Mouse (Mus musculus) stomach, embryonic 16.5 days (tissue): ENCODE measurements at regions not wholly inside any gene's neighbourhood (a gene's known extent, or its start where the extent isn't known, plus 50 kb on each side); places are given as distances from the start of the nearest gene placed in this dataset.

Experiments used
- ATAC-seq: fragments of 200-750 bp; cut with Nextera tagmentation; 2 replicates; pipeline ENCODE4 v1.8.0; 2017; ENCODE audit warnings: moderate number of reproducible peaks, moderate TSS enrichment; ENCODE audit not compliant: insufficient read depth, low FRiP score
- H3K27ac ChIP-seq: fragments of 300-500 bp; sonication (generic); 2 replicates; pipeline ENCODE4 v1.5.1; 2014; ENCODE audit warnings: low read length
- H3K27me3 ChIP-seq: fragments of 300-500 bp; sonication (generic); 2 replicates; pipeline ENCODE4 v1.6.1; 2014; ENCODE audit warnings: low read length, control low read depth, mixed read lengths; ENCODE audit not compliant: control insufficient read depth, insufficient read depth
- H3K36me3 ChIP-seq: fragments of 300-500 bp; sonication (generic); 2 replicates; pipeline ENCODE4 v1.6.1; 2014; ENCODE audit warnings: low read length; ENCODE audit not compliant: control insufficient read depth, insufficient read depth
- H3K4me1 ChIP-seq: fragments of 300-500 bp; sonication (generic); 2 replicates; pipeline ENCODE4 v1.6.1; 2014; ENCODE audit warnings: low read length, control low read depth, mixed read lengths; ENCODE audit not compliant: control insufficient read depth, insufficient read depth
- H3K4me2 ChIP-seq: fragments of 300-500 bp; sonication (generic); 2 replicates; pipeline ENCODE4 v1.6.1; 2014; ENCODE audit warnings: low read depth, low read length, mixed read lengths
- H3K4me3 ChIP-seq: fragments of 300-500 bp; sonication (generic); replicated peaks from 2 replicates; pipeline ENCODE4 v1.5.1; 2014; ENCODE audit warnings: mild to moderate bottlenecking, low read length
- H3K9ac ChIP-seq: fragments of 300-500 bp; sonication (generic); 2 replicates; pipeline ENCODE4 v1.6.1; 2014; ENCODE audit warnings: low read length
- H3K9me3 ChIP-seq: fragments of 300-500 bp; sonication (generic); replicated peaks from 2 replicates; pipeline ENCODE4 v1.6.1; 2016; ENCODE audit warnings: low read length, control low read depth; ENCODE audit not compliant: control insufficient read depth
- WGBS: fragments of 180-500 bp; shearing (Covaris S2); extraction: QIAGEN DNeasy Blood & Tissue Kit; methylation state at CpG from one replicate; pipeline ENCODE4 v1.1.7; 2014; 5-methylcytosine and 5-hydroxymethylcytosine counted together

DNA sequence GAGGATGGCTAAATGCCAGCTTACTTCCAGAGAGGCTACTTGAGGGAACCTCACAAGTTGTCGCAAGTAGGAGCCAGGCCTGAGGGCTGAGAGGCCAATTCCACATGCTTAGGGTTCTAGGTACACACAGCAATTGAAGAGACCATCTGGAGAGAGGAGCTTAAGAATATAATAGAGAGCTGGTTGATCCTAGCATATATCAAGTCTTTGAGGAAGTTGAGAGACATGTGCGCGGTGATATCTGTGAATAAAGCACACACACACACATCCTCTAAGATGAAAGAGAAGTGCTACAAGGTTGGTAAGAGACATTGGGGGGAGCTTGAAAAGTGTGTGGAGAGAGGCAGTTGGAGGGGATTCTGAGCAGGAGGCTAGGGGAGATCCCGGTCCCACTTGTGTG, 189.5 kb downstream of the Zfp462 start:
- 83% methylated on average over 4 of the region's 4 CpGs for WGBS
- no peak for ATAC-seq
- no peaks in the 10 kb centered on the region for H3K36me3 ChIP-seq

GRCm38 (mm10) chr4:55134791-55135190, 189.9 kb downstream of the Zfp462 start:
- no peaks in the 10 kb centered on the region for H3K4me1 ChIP-seq
- no peaks in the 10 kb centered on the region for H3K27me3 ChIP-seq
- no peak for ATAC-seq
- 64% methylated on average over 4 of the region's 4 CpGs for WGBS
- no peak overlapping the region for H3K9ac ChIP-seq
- no peak overlapping the region for H3K4me3 ChIP-seq
- H3K36me3 ChIP-seq = no peaks in the 10 kb centered on the region
- H3K9me3 ChIP-seq = peaks cover 5% of the 10 kb centered on the region
- H3K4me2 ChIP-seq = no peak overlapping the region
- no peak overlapping the region for H3K27ac ChIP-seq

More for the DNA sequence above, 189.5 kb downstream of the Zfp462 start:
- H3K9ac ChIP-seq = no peak overlapping the region
- no peak overlapping the region for H3K4me3 ChIP-seq
- H3K4me2 ChIP-seq = no peak overlapping the region
- no peaks in the 10 kb centered on the region for H3K4me1 ChIP-seq
- no peaks in the 10 kb centered on the region for H3K27me3 ChIP-seq
- peaks cover 5% of the 10 kb centered on the region for H3K9me3 ChIP-seq
- no peak overlapping the region for H3K27ac ChIP-seq

DNA sequence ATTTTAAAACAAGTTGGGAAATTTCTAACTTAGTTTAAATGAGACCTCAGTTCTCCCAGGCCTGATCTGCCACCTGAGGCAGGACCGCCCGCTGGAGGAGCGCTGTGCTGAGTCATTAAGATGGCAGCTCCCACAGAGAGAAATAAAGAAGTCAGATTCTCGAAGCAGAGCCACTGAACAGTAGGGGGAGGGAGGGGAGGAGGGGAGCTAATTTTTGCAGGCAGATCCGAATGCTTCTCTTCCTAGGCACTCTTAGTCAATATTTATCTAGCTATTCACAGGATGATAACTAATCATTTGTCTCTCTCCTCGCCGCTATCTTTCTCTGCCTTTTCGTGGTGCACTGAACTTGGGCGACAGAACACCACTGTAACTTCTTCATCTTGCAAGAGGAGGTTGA, 191.4 kb downstream of the Zfp462 start:
- no peak overlapping the region for H3K9ac ChIP-seq
- no peaks in the 10 kb centered on the region for H3K36me3 ChIP-seq
- peaks cover 5% of the 10 kb centered on the region for H3K9me3 ChIP-seq
- H3K4me1 ChIP-seq = no peaks in the 10 kb centered on the region
- no peak overlapping the region for H3K27ac ChIP-seq
- no peak for ATAC-seq
- H3K4me2 ChIP-seq = no peak overlapping the region
- H3K4me3 ChIP-seq = no peak overlapping the region
- WGBS = 19% methylated on average over 9 of the region's 9 CpGs
- H3K27me3 ChIP-seq = no peaks in the 10 kb centered on the region

DNA sequence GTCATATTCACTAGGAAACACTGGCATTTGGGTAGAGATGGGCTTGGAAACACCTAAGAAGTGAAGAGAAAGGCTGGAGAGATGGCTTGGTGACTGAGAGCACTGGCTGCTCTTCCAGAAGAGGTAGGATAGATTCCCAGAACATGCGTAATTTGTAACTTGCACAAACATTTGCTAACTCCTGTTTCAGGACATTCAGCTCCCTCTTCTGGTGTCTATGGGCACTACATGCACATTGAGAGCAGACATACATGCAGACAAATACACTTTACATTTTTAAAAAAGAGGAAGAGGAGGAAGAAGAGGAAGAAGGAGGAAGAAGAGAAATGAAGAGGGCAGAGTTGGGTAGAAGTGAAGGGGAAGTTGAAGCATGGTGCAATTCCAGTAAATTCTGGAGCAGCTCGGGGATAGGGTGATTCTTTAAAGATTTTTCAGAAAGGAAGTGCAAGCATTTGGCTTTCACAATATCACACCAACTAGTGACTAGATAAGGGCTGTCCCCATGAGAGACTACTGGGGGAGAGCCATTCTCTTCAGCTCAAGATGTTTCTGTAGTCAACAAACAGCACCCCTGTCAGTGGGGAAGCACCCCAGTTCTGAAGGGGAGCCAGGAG, 193.0 kb downstream of the Zfp462 start:
- Histone ChIP-seq H3K27me3 (no peaks in the 10 kb centered on the region), H3K9me3 (peaks cover 5% of the 10 kb centered on the region), H3K27ac (no peak overlapping the region), H3K4me3 (no peak overlapping the region), H3K9ac (no peak overlapping the region), H3K36me3 (no peaks in the 10 kb centered on the region), H3K4me2 (no peak overlapping the region), H3K4me1 (no peaks in the 10 kb centered on the region)
- ATAC-seq = no peak
- 89% methylated on average over 2 of the region's 2 CpGs for WGBS

DNA sequence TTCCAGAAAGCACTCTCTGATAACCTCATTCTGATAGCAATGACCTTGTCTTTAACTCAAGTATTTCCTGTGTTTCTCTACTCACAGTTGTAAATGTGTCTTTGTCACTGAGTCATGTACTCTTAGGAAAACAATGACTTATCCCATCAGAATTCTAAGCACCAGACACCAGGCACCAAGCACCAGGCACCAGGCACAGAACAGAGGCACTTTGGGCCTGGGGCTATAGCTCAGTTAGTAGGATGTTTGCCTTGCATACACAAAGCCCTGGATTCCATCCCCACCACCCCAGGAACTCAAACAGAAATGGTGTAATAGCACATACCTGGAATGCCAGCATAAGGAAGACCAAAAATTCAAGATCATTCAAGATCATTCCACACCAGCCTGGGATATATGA, 196.5 kb downstream of the Zfp462 start:
- Histone ChIP-seq H3K4me3 (no peak overlapping the region), H3K27me3 (no peaks in the 10 kb centered on the region), H3K27ac (no peak overlapping the region), H3K9me3 (peaks cover 5% of the 10 kb centered on the region), H3K36me3 (no peaks in the 10 kb centered on the region), H3K4me1 (no peaks in the 10 kb centered on the region), H3K4me2 (no peak overlapping the region), H3K9ac (no peak overlapping the region)
- ATAC-seq = no peak

DNA sequence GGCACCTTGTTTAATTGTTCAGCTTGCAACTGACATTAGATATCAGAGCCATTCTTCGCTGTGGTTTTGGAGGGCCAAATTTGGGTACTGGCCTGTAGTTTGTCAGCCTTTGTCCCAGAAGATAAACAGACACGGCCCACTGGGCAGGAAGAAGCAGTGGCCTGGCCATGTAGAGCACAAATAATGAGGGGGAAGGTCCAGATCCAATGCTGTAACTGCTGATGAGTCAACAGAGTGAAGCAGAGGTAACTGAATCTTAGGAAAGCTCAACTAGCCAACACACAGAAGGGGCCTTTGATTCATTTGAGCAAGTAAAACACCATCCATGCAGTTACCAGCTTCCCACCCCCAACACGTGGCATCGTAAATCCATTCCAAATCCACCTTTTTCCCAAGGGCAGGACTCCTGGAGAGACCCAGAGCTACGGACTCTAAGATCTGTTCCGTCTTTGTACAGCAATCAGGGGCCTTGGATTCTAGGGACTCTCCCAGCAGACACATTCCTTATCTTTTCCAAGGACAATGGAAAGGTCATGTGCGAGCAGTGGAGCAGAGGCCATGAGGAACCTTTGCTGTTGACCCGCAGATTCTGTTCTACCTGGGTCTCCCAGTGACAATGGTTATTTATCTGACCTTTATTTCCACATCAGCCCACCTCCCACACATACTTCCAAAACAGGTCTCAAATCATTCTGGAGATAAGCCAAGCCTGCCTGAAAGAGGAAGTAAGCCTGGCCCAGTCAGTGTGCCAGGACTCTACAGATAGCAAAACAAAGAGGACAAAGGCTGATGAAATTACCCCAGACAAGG, 197.3 kb downstream of the Zfp462 start:
- no peak for ATAC-seq
- H3K4me2 ChIP-seq = no peak overlapping the region
- no peak overlapping the region for H3K9ac ChIP-seq
- no peak overlapping the region for H3K4me3 ChIP-seq
- no peaks in the 10 kb centered on the region for H3K4me1 ChIP-seq
- no peak overlapping the region for H3K27ac ChIP-seq
- WGBS = 76% methylated on average over 8 of the region's 8 CpGs
- H3K9me3 ChIP-seq = peaks cover 5% of the 10 kb centered on the region
- H3K36me3 ChIP-seq = no peaks in the 10 kb centered on the region
- no peaks in the 10 kb centered on the region for H3K27me3 ChIP-seq

- no peaks in the 10 kb centered on the region for H3K9me3 ChIP-seq
- H3K4me2 ChIP-seq = no peak overlapping the region
- H3K27ac ChIP-seq = no peak overlapping the region
- no peak overlapping the region for H3K9ac ChIP-seq
- ATAC-seq = no peak
- H3K4me3 ChIP-seq = no peak overlapping the region
- H3K4me1 ChIP-seq = no peaks in the 10 kb centered on the region
- H3K27me3 ChIP-seq = no peaks in the 10 kb centered on the region
- H3K36me3 ChIP-seq = no peaks in the 10 kb centered on the region
Observed at GRCm38 (mm10) chr4:55143400-55143799, 198.6 kb downstream of the Zfp462 start.

DNA sequence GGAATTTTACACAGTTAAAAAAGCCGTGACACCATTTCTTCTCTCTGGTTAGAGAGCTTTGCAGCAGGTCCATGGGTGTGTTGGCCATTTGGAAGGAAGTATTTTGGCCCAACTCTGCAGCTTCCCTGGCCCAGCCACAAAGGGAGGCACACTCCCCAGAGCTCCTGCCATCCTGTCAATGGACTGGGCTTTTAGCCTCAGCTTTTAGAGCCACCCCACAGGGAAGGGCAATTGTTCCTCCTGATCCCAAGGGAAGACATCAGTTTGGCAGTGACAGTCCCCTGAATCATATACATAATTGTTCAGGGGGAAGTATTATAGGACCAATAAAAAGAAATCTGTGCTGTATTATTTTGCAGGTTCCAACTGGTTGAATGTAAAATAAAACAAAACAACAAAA, 200.1 kb downstream of the Zfp462 start:
- Histone ChIP-seq H3K9me3 (no peaks in the 10 kb centered on the region), H3K36me3 (no peaks in the 10 kb centered on the region), H3K4me3 (no peak overlapping the region), H3K4me1 (no peaks in the 10 kb centered on the region), H3K27me3 (no peaks in the 10 kb centered on the region), H3K27ac (no peak overlapping the region), H3K4me2 (no peak overlapping the region), H3K9ac (no peak overlapping the region)
- 87% methylated on average over 1 of the region's 1 CpGs for WGBS
- no peak for ATAC-seq

- ATAC-seq = no peak
- WGBS = 57% methylated on average over 8 of the region's 8 CpGs
- H3K4me1 ChIP-seq = no peaks in the 10 kb centered on the region
- H3K4me3 ChIP-seq = no peak overlapping the region
- no peak overlapping the region for H3K9ac ChIP-seq
- H3K27me3 ChIP-seq = no peaks in the 10 kb centered on the region
- H3K27ac ChIP-seq = no peak overlapping the region
- no peak overlapping the region for H3K4me2 ChIP-seq
- H3K36me3 ChIP-seq = no peaks in the 10 kb centered on the region
- H3K9me3 ChIP-seq = no peaks in the 10 kb centered on the region
Observed at GRCm38 (mm10) chr4:55145968-55146367, 201.1 kb downstream of the Zfp462 start.
